Mouse (Mus musculus): Measurements from ENCODE around the gene Klf12. TPM values are rescaled to one million over a fixed set of nuclear protein-coding genes. Genes with fewer than 3 reads are reported as not detected.

Gene Klf12
- polyA plus RNA-seq, 1 experiment, result 1.4 TPM

DNA sequence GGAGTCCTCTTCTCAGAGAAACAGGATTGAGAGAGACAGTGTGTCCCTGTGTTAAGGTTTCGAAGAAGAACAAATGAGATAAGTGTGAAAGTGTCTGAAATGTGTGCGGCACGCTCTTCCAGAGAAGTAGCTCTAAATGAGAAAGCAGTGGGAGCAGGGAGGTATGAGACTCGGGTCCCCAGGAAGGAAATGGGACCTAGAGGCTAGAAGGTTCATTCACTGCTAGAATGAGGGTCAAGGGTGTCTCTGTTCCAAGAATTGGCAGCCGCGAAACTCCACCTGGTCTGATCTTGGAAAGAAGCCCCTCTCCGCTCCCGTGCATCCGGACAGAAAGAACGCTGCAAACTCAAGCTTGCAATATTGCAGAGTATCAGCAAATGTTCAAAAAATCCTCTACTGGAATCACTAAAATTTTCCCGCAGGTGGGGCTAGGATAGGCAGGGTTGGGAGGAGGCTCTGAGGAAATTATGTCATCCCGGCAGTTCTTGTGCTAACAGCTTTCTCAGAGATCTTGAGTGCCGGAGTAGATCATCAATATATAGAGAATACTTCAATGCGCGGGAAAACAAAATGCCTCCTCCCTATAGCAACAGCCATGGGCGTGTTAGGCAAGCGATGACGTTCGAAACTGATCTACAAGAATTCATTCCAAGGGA is 2.2 kb upstream of the Klf12 start:
- Histone ChIP-seq H3K27me3 (ENCODE audit: control insufficient read depth, insufficient read depth, insufficient read length) (no peaks in the 10 kb centered on the region), H3K4me2 (ENCODE audit: low read depth) (no peak overlapping the region), H3K79me2 (ENCODE audit: control insufficient read depth, insufficient read depth) (peaks cover 5% of the 10 kb centered on the region), H3ac (ENCODE audit: control insufficient read depth, insufficient read length) (no peak overlapping the region), H3K36me3 (ENCODE audit: control insufficient read depth, insufficient read depth) (no peaks in the 10 kb centered on the region), H3K4me3 (no peak overlapping the region)
- TF ChIP-seq USF1 (IDR thresholded peaks at IDR 0.05; ENCODE audit: low read depth) (no peak), TCF3 (IDR thresholded peaks at IDR 0.05; ENCODE audit: insufficient read length, low read depth) (no peak), MYOG (IDR thresholded peaks at IDR 0.05; ENCODE audit: control insufficient read depth in 1 of 3, insufficient read depth in 1 of 3, insufficient read length in 2 of 3, low read depth in 2 of 3) (no peak), POLR2AphosphoS2 (IDR thresholded peaks at IDR 0.05; ENCODE audit: insufficient read length, low read depth) (no peak), REST (IDR thresholded peaks at IDR 0.05; ENCODE audit: insufficient read depth, insufficient read length) (no peak), POLR2A (IDR thresholded peaks at IDR 0.05; ENCODE audit: insufficient read length, low read depth) (no peak), TCF12 (IDR thresholded peaks at IDR 0.05; ENCODE audit: insufficient read depth, poor library complexity, severe bottlenecking) (no peak), MYOD1 (IDR thresholded peaks at IDR 0.05; ENCODE audit: control insufficient read depth in 1 of 3, insufficient read length in 2 of 3, low read depth in 2 of 3) (no peak), SRF (IDR thresholded peaks at IDR 0.05; ENCODE audit: control insufficient read depth, insufficient read length, low read depth) (no peak), CEBPB (IDR thresholded peaks at IDR 0.05; ENCODE audit: insufficient read depth, poor library complexity, severe bottlenecking) (no peak), MAX (IDR thresholded peaks at IDR 0.05; ENCODE audit: low read depth) (no peak)

DNA sequence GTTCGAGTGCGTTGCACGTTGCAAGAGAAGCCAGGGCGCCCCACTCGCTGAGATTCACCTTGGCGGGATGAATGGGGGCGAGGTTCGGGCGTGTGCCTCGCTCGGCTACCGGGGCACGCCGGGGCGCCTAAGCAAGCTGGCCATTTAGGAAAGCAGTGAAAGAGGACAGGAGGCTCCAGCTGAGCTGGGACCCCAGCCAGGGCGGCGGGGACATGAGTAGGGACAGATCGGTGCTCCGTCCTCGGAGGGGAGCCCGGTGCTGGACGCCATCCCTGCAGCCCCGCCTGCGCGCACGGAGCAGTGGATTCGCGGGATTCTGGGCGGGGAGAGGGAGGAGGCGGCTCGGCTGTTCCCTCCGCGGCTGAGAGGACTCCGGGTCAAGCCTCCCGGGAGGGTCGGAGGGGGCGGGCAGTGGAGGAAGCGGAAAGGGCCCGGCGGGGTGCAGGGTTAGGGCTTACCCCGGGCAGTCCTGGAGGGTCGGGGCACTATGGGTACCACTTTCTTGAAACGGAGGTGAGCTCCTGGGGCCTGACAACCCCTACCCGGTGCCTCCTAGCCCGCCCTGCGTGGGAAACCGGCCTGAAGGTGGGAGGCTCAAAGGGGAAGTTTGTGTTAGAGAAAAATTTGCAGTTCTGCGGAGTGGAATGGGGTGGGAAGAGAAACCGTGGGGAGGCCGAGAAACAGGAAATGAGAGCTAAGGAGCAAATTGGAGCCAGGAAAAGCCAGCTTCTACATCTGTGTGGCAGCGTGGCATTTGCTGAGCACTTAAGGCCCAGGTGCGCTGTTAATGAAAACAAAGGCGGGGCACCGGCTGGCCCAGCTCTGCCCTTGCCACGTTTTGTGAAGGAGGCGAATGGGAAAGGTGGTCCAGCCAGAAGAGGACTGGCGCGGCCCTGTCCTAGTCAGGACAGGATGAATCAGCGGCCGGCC is 1.4 kb upstream of the Klf12 start:
- no peaks in the 10 kb centered on the region for H3K27me3 ChIP-seq (ENCODE audit: control insufficient read depth, insufficient read depth, insufficient read length)
- no peaks in the 10 kb centered on the region for H3K36me3 ChIP-seq (ENCODE audit: control insufficient read depth, insufficient read depth)
- peaks cover 13% of the 10 kb centered on the region for H3K79me2 ChIP-seq (ENCODE audit: control insufficient read depth, insufficient read depth)
- no peak overlapping the region for H3ac ChIP-seq (ENCODE audit: control insufficient read depth, insufficient read length)
- H3K4me2 ChIP-seq (ENCODE audit: low read depth), result peak overlapping the region; percentile 87
- H3K4me3 ChIP-seq, result peak overlapping the region; percentile 84
- TF ChIP-seq MYOD1 (IDR thresholded peaks at IDR 0.05; ENCODE audit: control insufficient read depth in 1 of 3, insufficient read length in 2 of 3, low read depth in 2 of 3), result no peak
- TF ChIP-seq POLR2A (IDR thresholded peaks at IDR 0.05; ENCODE audit: insufficient read length, low read depth), result peak; percentile 40

- Histone ChIP-seq H3K4me2 (ENCODE audit: low read depth) (peak overlapping the region; percentile 87), H3K27me3 (ENCODE audit: control insufficient read depth, insufficient read depth, insufficient read length) (no peaks in the 10 kb centered on the region), H3K4me3 (peak overlapping the region; percentile 84), H3ac (ENCODE audit: control insufficient read depth, insufficient read length) (peak overlapping the region; percentile 24), H3K36me3 (ENCODE audit: control insufficient read depth, insufficient read depth) (no peaks in the 10 kb centered on the region), H3K79me2 (ENCODE audit: control insufficient read depth, insufficient read depth) (peaks cover 13% of the 10 kb centered on the region)
- TF ChIP-seq MAX (IDR thresholded peaks at IDR 0.05; ENCODE audit: low read depth), result no peak
- TF ChIP-seq POLR2A (IDR thresholded peaks at IDR 0.05; ENCODE audit: insufficient read length, low read depth), result peak; percentile 25
These were observed 579 bp upstream of the Klf12 start for GRCm38 (mm10) chr14:100284861-100285655.

- Histone ChIP-seq H3K27me3 (ENCODE audit: control insufficient read depth, insufficient read depth, insufficient read length) (no peaks in the 10 kb centered on the region), H3ac (ENCODE audit: control insufficient read depth, insufficient read length) (peak overlapping the region; percentile 24), H3K4me2 (ENCODE audit: low read depth) (peak overlapping the region; percentile 84), H3K36me3 (ENCODE audit: control insufficient read depth, insufficient read depth) (no peaks in the 10 kb centered on the region), H3K4me3 (peak overlapping the region; percentile 84), H3K79me2 (ENCODE audit: control insufficient read depth, insufficient read depth) (peaks cover 16% of the 10 kb centered on the region)
- TF ChIP-seq SRF (IDR thresholded peaks at IDR 0.05; ENCODE audit: control insufficient read depth, insufficient read length, low read depth) (no peak), POLR2AphosphoS2 (IDR thresholded peaks at IDR 0.05; ENCODE audit: insufficient read length, low read depth) (no peak), TCF12 (IDR thresholded peaks at IDR 0.05; ENCODE audit: insufficient read depth, poor library complexity, severe bottlenecking) (no peak), REST (IDR thresholded peaks at IDR 0.05; ENCODE audit: insufficient read depth, insufficient read length) (no peak), CEBPB (IDR thresholded peaks at IDR 0.05; ENCODE audit: insufficient read depth, poor library complexity, severe bottlenecking) (no peak), USF1 (IDR thresholded peaks at IDR 0.05; ENCODE audit: low read depth) (no peak), MAX (IDR thresholded peaks at IDR 0.05; ENCODE audit: low read depth) (no peak), E2F4 (IDR thresholded peaks at IDR 0.05; ENCODE audit: insufficient read depth) (no peak), MYOD1 (IDR thresholded peaks at IDR 0.05; ENCODE audit: control insufficient read depth in 1 of 3, insufficient read length in 2 of 3, low read depth in 2 of 3) (no peak), MYOG (IDR thresholded peaks at IDR 0.05; ENCODE audit: control insufficient read depth in 1 of 3, insufficient read depth in 1 of 3, insufficient read length in 2 of 3, low read depth in 2 of 3) (no peak)
These were observed 914 bp downstream of the Klf12 start for GRCm38 (mm10) chr14:100283411-100284118.
